10 mouse cellular contexts compared by ENCODE assay signal in genomic region chr8:74990021-74990420, GRCm38 (mm10). TPM values are rescaled to one million over a fixed set of nuclear protein-coding genes. Genes with fewer than 3 reads are reported as not detected.
A peak's percentile ranks its signal among the peaks of the same experiment; 100 is the strongest.
DNase-seq lines count a peak whose midpoint lies in the region; ATAC-seq and TF ChIP-seq lines count a peak whose summit lies in the region.
"Had no signal": no experiment of that assay in that cellular context is flagged by ENCODE, and none has a peak within 500 bp of the region (broad histone marks: within the 10 kb centered on the region; RNA-seq: fewer than 3 reads in every experiment).

No protein-coding gene starts in this region.

- no peak for ATAC-seq in midbrain, embryonic 11.5 days (ENCODE audit: low FRiP score)
- ATAC-seq in midbrain, embryonic 15.5 days (replicated peaks) = no peak
- ATAC-seq in heart, postnatal 0 days (ENCODE audit: insufficient read depth, low read depth) = no peak
- ATAC-seq in liver, embryonic 11.5 days (replicated peaks; ENCODE audit: low FRiP score) = no peak
- no peak for ATAC-seq in stomach, embryonic 14.5 days (ENCODE audit: insufficient number of reproducible peaks, insufficient read depth, low FRiP score, low read depth)

- H3K9me3 ChIP-seq in midbrain, embryonic 11.5 days (ENCODE audit: control insufficient read depth, low read length) = no peaks in the 10 kb centered on the region
- H3K9me3 ChIP-seq in midbrain, embryonic 15.5 days = no peaks in the 10 kb centered on the region
- H3K9me3 ChIP-seq in heart, postnatal 0 days (replicated peaks; ENCODE audit: control insufficient read depth, low read length) = no peaks in the 10 kb centered on the region
- H3K9me3 ChIP-seq in liver, embryonic 11.5 days (ENCODE audit: control insufficient read depth, low read length) = no peaks in the 10 kb centered on the region
- H3K9me3 ChIP-seq in stomach, embryonic 14.5 days (ENCODE audit: control insufficient read depth, low read depth, low read length) = no peaks in the 10 kb centered on the region

- H3K4me2 ChIP-seq in midbrain, embryonic 11.5 days = no peak overlapping the region
- no peak overlapping the region for H3K4me2 ChIP-seq in midbrain, embryonic 15.5 days
- peak overlapping the region; percentile 38 for H3K4me2 ChIP-seq in heart, postnatal 0 days (ENCODE audit: low read depth, low read length)
- peak overlapping the region; percentile 40 for H3K4me2 ChIP-seq in liver, embryonic 11.5 days
- 0 out of 2 replicates have a peak overlapping the region, but pooled peaks have one; percentile 8 for H3K4me2 ChIP-seq in stomach, embryonic 14.5 days (replicated peaks; ENCODE audit: low read depth, low read length)

- no peak overlapping the region for H3K4me3 ChIP-seq in midbrain, embryonic 11.5 days (ENCODE audit: low read depth, low read length)
- no peak overlapping the region for H3K4me3 ChIP-seq in midbrain, embryonic 15.5 days
- H3K4me3 ChIP-seq in heart, postnatal 0 days (ENCODE audit: low read depth, low read length) = no peak overlapping the region
- no peak overlapping the region for H3K4me3 ChIP-seq in liver, embryonic 11.5 days (ENCODE audit: low read depth, low read length)
- no peak overlapping the region for H3K4me3 ChIP-seq in stomach, embryonic 14.5 days (ENCODE audit: low read depth, low read length)

- peak; percentile 82 for DNase-seq in midbrain, embryonic 11.5 days (ENCODE audit: low spot score, missing footprints)
- no peak for DNase-seq in heart, postnatal 0 days (ENCODE audit: low spot score)
- no peak for DNase-seq in liver, embryonic 11.5 days (ENCODE audit: low spot score)
- DNase-seq in left cerebral cortex, adult 8-10 months (ENCODE audit: low spot score in 2 of 2) = no peak
- no peak for DNase-seq in urinary bladder, adult 2 months (ENCODE audit: low spot score)
- DNase-seq: embryo, embryonic 11 days; spleen, adult 18-20 months had no signal

- no peak overlapping the region for H3K9ac ChIP-seq in midbrain, embryonic 11.5 days (ENCODE audit: low read length)
- no peak overlapping the region for H3K9ac ChIP-seq in midbrain, embryonic 15.5 days
- H3K9ac ChIP-seq in heart, postnatal 0 days (replicated peaks; ENCODE audit: low read depth, low read length) = no peak overlapping the region
- H3K9ac ChIP-seq in liver, embryonic 11.5 days (ENCODE audit: low read depth, low read length) = no peak overlapping the region
- no peak overlapping the region for H3K9ac ChIP-seq in stomach, embryonic 14.5 days (replicated peaks; ENCODE audit: low read depth, low read length)
- H3K9ac ChIP-seq: liver, embryonic 14.5 days had no signal

- H3K27ac ChIP-seq in midbrain, embryonic 11.5 days (ENCODE audit: low read depth, low read length) = no peak overlapping the region
- no peak overlapping the region for H3K27ac ChIP-seq in midbrain, embryonic 15.5 days
- no peak overlapping the region for H3K27ac ChIP-seq in heart, postnatal 0 days (ENCODE audit: low read depth)
- H3K27ac ChIP-seq in liver, embryonic 11.5 days (ENCODE audit: low read depth, low read length) = no peak overlapping the region
- no peak overlapping the region for H3K27ac ChIP-seq in stomach, embryonic 14.5 days (ENCODE audit: low read length)
- H3K27ac ChIP-seq: liver, embryonic 14.5 days had no signal

- peaks cover 6% of the 10 kb centered on the region for H3K4me1 ChIP-seq in midbrain, embryonic 11.5 days (ENCODE audit: control insufficient read depth, insufficient read depth, low read length)
- peaks cover 12% of the 10 kb centered on the region for H3K4me1 ChIP-seq in midbrain, embryonic 15.5 days
- 0 out of 2 replicates have a peak, but pooled peaks cover 5% of the 10 kb centered on the region for H3K4me1 ChIP-seq in heart, postnatal 0 days (ENCODE audit: control insufficient read depth, insufficient read depth)
- peaks cover 4% of the 10 kb centered on the region; the same call in 1 of the 2 replicates for H3K4me1 ChIP-seq in liver, embryonic 11.5 days (replicated peaks; ENCODE audit: control insufficient read depth, insufficient read depth, low read length)
- H3K4me1 ChIP-seq in stomach, embryonic 14.5 days (ENCODE audit: control insufficient read depth, insufficient read depth, low read length) = peaks cover 5% of the 10 kb centered on the region

- H3K27me3 ChIP-seq in midbrain, embryonic 11.5 days (ENCODE audit: control insufficient read depth, insufficient read depth, low read length) = 0 out of 2 replicates have a peak, but pooled peaks cover 2% of the 10 kb centered on the region
- 0 out of 2 replicates have a peak, but pooled peaks cover 2% of the 10 kb centered on the region for H3K27me3 ChIP-seq in midbrain, embryonic 15.5 days (replicated peaks)
- no peaks in the 10 kb centered on the region for H3K27me3 ChIP-seq in heart, postnatal 0 days (ENCODE audit: control insufficient read depth, insufficient read depth, low read length)
- H3K27me3 ChIP-seq in liver, embryonic 11.5 days (replicated peaks; ENCODE audit: control insufficient read depth, insufficient read depth, low read length) = no peaks in the 10 kb centered on the region
- no peaks in the 10 kb centered on the region for H3K27me3 ChIP-seq in stomach, embryonic 14.5 days (ENCODE audit: control insufficient read depth, insufficient read depth, low read length)

- H3K36me3 ChIP-seq in midbrain, embryonic 11.5 days (ENCODE audit: control insufficient read depth, insufficient read depth, low read length) = no peaks in the 10 kb centered on the region
- no peaks in the 10 kb centered on the region for H3K36me3 ChIP-seq in midbrain, embryonic 15.5 days (replicated peaks)
- H3K36me3 ChIP-seq in heart, postnatal 0 days (replicated peaks; ENCODE audit: control insufficient read depth, insufficient read depth, low read length) = no peaks in the 10 kb centered on the region
- H3K36me3 ChIP-seq in liver, embryonic 11.5 days (ENCODE audit: control insufficient read depth, insufficient read depth, low read length) = no peaks in the 10 kb centered on the region
- no peaks in the 10 kb centered on the region for H3K36me3 ChIP-seq in stomach, embryonic 14.5 days (ENCODE audit: control insufficient read depth, insufficient read depth, low read length)

- TF ChIP-seq EP300 in heart, postnatal 0 days (IDR thresholded peaks at IDR 0.05; ENCODE audit: low read depth) = no peak

- TF ChIP-seq CTCF in heart, postnatal 0 days (IDR thresholded peaks at IDR 0.05; ENCODE audit: low read depth) = no peak

- 19% methylated on average over 15 of the region's 15 CpGs for WGBS in midbrain, embryonic 11.5 days
- 27% methylated on average over 15 of the region's 15 CpGs for WGBS in midbrain, embryonic 15.5 days
- 25% methylated on average over 15 of the region's 15 CpGs for WGBS in heart, postnatal 0 days
- 28% methylated on average over 15 of the region's 15 CpGs for WGBS in liver, embryonic 11.5 days
- 6% methylated on average over 15 of the region's 15 CpGs for WGBS in stomach, embryonic 14.5 days

RNA-seq across cellular contexts. Expression of gene Hmgxb4, which starts 3.1 kb away (rescaled TPM):
- polyA plus RNA-seq in midbrain, embryonic 11.5 days (2014; fragmentation: Nextera tagmentation; extraction: Ambion mirVana) = 45.3 and 52.6 TPM in 2 replicates
- polyA plus RNA-seq in midbrain, embryonic 15.5 days (2015; fragmentation: Nextera tagmentation; extraction: Ambion mirVana) = 41.5 and 44.4 TPM in 2 replicates
- 17.0 and 23.7 TPM in 2 replicates for total RNA-seq in heart, postnatal 0 days (2014; rRNA removed; ENCODE audit: low replicate concordance)
- polyA plus RNA-seq in heart, postnatal 0 days (2015; fragmentation: Nextera tagmentation; extraction: Ambion mirVana) = 9.0 and 10.2 TPM in 2 replicates
- 29.8 and 32.4 TPM in 2 replicates for polyA plus RNA-seq in liver, embryonic 11.5 days (2014; fragmentation: Nextera tagmentation; extraction: Ambion mirVana)
- 44.4 and 51.5 TPM in 2 replicates for polyA plus RNA-seq in stomach, embryonic 14.5 days (2014; fragmentation: Nextera tagmentation; extraction: Ambion mirVana)
- 10 to 100 TPM; 23.3 to 28.4 (median 25.9) TPM for total RNA-seq in left cerebral cortex, adult 8-10 months (2022)
- 27.8 and 30.9 TPM in 2 replicates for polyA plus RNA-seq in urinary bladder, adult 2 months (2012; rRNA removed)

RNA-seq across cellular contexts. Expression of gene Tom1, which starts 43.5 kb away (rescaled TPM):
- 23.8 and 24.2 TPM in 2 replicates for polyA plus RNA-seq in midbrain, embryonic 11.5 days (2014; fragmentation: Nextera tagmentation; extraction: Ambion mirVana)
- 32.0 and 34.3 TPM in 2 replicates for polyA plus RNA-seq in midbrain, embryonic 15.5 days (2015; fragmentation: Nextera tagmentation; extraction: Ambion mirVana)
- total RNA-seq in heart, postnatal 0 days (2014; rRNA removed; ENCODE audit: low replicate concordance) = 56.1 and 110 TPM in 2 replicates
- 68.7 and 75.8 TPM in 2 replicates for polyA plus RNA-seq in heart, postnatal 0 days (2015; fragmentation: Nextera tagmentation; extraction: Ambion mirVana)
- 22.2 and 24.6 TPM in 2 replicates for polyA plus RNA-seq in liver, embryonic 11.5 days (2014; fragmentation: Nextera tagmentation; extraction: Ambion mirVana)
- 24.1 and 27.5 TPM in 2 replicates for polyA plus RNA-seq in stomach, embryonic 14.5 days (2014; fragmentation: Nextera tagmentation; extraction: Ambion mirVana)
- total RNA-seq in left cerebral cortex, adult 8-10 months (2022) = 10 to 100 TPM; 38.0 to 52.0 (median 41.2) TPM
- 17.3 and 22.5 TPM in 2 replicates for polyA plus RNA-seq in urinary bladder, adult 2 months (2012; rRNA removed)

Comparison
In these comparisons a context has a peak if more than half of its experiments do, and no peak if none do; other contexts are left out.
1. H3K4me2 ChIP-seq: peak in heart, postnatal 0 days (single experiment), liver, embryonic 11.5 days (single experiment) and stomach, embryonic 14.5 days (single experiment); none in midbrain, embryonic 11.5 days (single experiment) and midbrain, embryonic 15.5 days (single experiment).